Mouse (Mus musculus): ENCODE results near the gene Arid1a.

- TF ChIP-seq POLR2A (IDR thresholded peaks at IDR 0.05; ENCODE audit: low read depth, low read length) (no peak), CTCF (IDR thresholded peaks at IDR 0.05; ENCODE audit: extremely low read depth, insufficient read length, insufficient replicate concordance, low read depth, low read length) (no peak)
Observed at GRCm38 (mm10) chr4:133695363-133695762, 61.2 kb downstream of the Arid1a start.
